Mouse (Mus musculus) kidney, embryonic 16.5 days (tissue): Measurements from ENCODE around the gene Fam209. TPM values are rescaled to one million over a fixed set of nuclear protein-coding genes. Genes with fewer than 3 reads are reported as not detected.

Source experiments
- ATAC-seq: fragments of 200-750 bp; cut with Nextera tagmentation; 2 replicates; pipeline ENCODE4 v1.8.0; 2017; ENCODE audit warnings: moderate TSS enrichment; ENCODE audit not compliant: low FRiP score, low TSS enrichment
- H3K27ac ChIP-seq: fragments of 300-500 bp; sonication (generic); 2 replicates; pipeline ENCODE4 v1.5.1; 2014; ENCODE audit warnings: low read length
- H3K27me3 ChIP-seq: fragments of 300-500 bp; sonication (generic); 2 replicates; pipeline ENCODE4 v1.6.1; 2014; ENCODE audit warnings: low read length, control low read depth, mixed read lengths; ENCODE audit not compliant: insufficient read depth
- H3K36me3 ChIP-seq: fragments of 300-500 bp; sonication (generic); 2 replicates; pipeline ENCODE4 v1.6.1; 2014; ENCODE audit warnings: low read length, control low read depth, mixed read lengths; ENCODE audit not compliant: insufficient read depth
- H3K4me1 ChIP-seq: fragments of 300-500 bp; sonication (generic); 2 replicates; pipeline ENCODE4 v1.6.1; 2014; ENCODE audit warnings: low read length, control low read depth, mixed read lengths; ENCODE audit not compliant: insufficient read depth
- H3K4me2 ChIP-seq: fragments of 300-500 bp; sonication (generic); replicated peaks from 2 replicates; pipeline ENCODE4 v1.6.1; 2014; ENCODE audit warnings: low read depth, low read length
- H3K4me3 ChIP-seq: fragments of 300-500 bp; sonication (generic); 2 replicates; pipeline ENCODE4 v1.5.1; 2014; ENCODE audit warnings: mild to moderate bottlenecking, low read length
- H3K9ac ChIP-seq: fragments of 300-500 bp; sonication (generic); replicated peaks from 2 replicates; pipeline ENCODE4 v1.6.1; 2014; ENCODE audit warnings: low read length
- H3K9me3 ChIP-seq: fragments of 300-500 bp; sonication (generic); 2 replicates; pipeline ENCODE4 v1.6.1; 2016; ENCODE audit warnings: low read length, control low read depth
- WGBS: fragments of 180-500 bp; shearing (Covaris S2); extraction: QIAGEN DNeasy Blood & Tissue Kit; methylation state at CpG from one replicate; pipeline ENCODE4 v1.1.7; 2014; 5-methylcytosine and 5-hydroxymethylcytosine counted together
- polyA plus RNA-seq: library from polyadenylated mRNA; unstranded; fragments of >200 nt; fragmentation: Nextera tagmentation; extraction: Ambion mirVana; gene quantifications from 2 replicates; pipeline ENCODE4 v1.2.1, GENCODE M21; 2015

The Fam209 gene
- polyA plus RNA-seq, 1 experiment from 2014 or later: 0.64 TPM

DNA sequence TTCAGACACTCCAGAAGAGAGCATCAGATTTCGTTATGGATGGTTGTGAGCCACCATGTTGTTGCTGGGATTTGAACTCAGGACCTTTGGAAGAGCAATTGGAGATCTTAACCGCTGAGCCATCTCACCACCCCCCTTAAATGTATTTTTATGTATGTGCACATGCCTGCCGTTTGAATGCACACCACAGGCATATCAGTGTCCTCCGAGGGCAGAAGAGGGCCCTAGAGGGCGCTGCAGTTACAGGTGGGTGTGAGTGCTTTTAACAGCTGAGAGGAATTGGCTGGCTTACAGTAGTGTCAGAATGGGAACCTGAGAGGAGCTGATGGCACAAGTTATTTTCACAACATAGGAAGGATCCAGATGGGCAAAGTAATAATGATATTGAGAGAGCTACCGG, 2.6 kb downstream of the Fam209 start:
- no peak overlapping the region for H3K27ac ChIP-seq
- no peak overlapping the region for H3K9ac ChIP-seq
- no peaks in the 10 kb centered on the region for H3K27me3 ChIP-seq
- H3K36me3 ChIP-seq: no peaks in the 10 kb centered on the region
- H3K9me3 ChIP-seq: no peaks in the 10 kb centered on the region
- H3K4me3 ChIP-seq: no peak overlapping the region
- peaks cover 15% of the 10 kb centered on the region; the same call in 1 of the 2 replicates for H3K4me1 ChIP-seq
- no peak for ATAC-seq
- H3K4me2 ChIP-seq: no peak overlapping the region
- 34% methylated on average over 6 of the region's 6 CpGs for WGBS

- Histone ChIP-seq H3K4me2 (0 out of 2 replicates have a peak overlapping the region, but pooled peaks have one; percentile 8), H3K4me1 (peaks cover 15% of the 10 kb centered on the region; the same call in 1 of the 2 replicates), H3K9me3 (no peaks in the 10 kb centered on the region), H3K27ac (no peak overlapping the region), H3K36me3 (no peaks in the 10 kb centered on the region), H3K27me3 (no peaks in the 10 kb centered on the region), H3K9ac (no peak overlapping the region), H3K4me3 (no peak overlapping the region)
- ATAC-seq: peak; percentile 52; the same call in 1 of the 2 replicates
- 19% methylated on average over 10 of the region's 10 CpGs for WGBS
These were observed 4.5 kb downstream of the Fam209 start for GRCm38 (mm10) chr2:172476707-172477260.

DNA sequence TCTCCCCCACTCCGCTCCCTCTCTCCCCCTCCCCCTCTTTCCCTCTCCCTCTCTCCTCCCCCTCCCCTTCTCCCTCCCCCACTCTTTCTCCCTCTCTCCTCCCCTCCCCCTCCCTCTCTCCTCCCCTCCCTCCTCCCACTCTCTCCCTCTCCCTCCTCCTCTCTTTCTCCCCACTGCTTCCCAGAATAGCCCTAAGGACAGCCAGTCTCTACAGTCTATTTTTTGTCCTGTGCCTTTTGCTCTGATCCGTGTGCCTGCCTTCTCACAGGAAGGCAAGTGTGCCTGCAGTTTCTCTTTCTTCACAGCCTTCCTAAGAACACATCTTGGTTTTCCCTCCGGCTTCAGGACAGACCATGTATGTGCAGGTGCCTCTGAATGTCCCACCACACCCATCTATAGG, 5.0 kb downstream of the Fam209 start:
- H3K27ac ChIP-seq: no peak overlapping the region
- H3K36me3 ChIP-seq: no peaks in the 10 kb centered on the region
- no peak overlapping the region for H3K9ac ChIP-seq
- no peaks in the 10 kb centered on the region for H3K9me3 ChIP-seq
- no peak for ATAC-seq
- peaks cover 15% of the 10 kb centered on the region; the same call in 1 of the 2 replicates for H3K4me1 ChIP-seq
- H3K4me2 ChIP-seq: no peak overlapping the region
- H3K27me3 ChIP-seq: no peaks in the 10 kb centered on the region
- H3K4me3 ChIP-seq: no peak overlapping the region
- 40% methylated on average over 3 of the region's 3 CpGs for WGBS

DNA sequence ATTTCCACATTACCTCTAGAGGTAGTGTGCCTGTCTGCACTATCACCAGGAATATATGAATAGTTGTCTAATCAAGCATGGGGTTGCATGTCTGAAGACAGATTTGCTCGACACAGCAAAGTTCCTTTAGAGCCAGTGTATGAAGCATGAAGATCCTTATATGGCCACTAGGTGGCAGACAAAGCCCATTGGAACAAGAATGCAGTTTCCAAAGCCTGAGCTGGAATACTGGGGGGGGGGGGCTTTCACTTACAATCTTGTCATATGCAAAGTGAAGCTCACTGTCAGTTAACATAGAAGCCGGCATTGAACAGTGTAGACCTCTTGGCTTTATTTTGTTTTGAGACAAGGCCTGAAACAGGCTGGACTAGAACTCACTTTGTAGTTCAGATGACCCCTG, 5.5 kb downstream of the Fam209 start:
- 0% methylated on average over 2 of the region's 2 CpGs for WGBS

DNA sequence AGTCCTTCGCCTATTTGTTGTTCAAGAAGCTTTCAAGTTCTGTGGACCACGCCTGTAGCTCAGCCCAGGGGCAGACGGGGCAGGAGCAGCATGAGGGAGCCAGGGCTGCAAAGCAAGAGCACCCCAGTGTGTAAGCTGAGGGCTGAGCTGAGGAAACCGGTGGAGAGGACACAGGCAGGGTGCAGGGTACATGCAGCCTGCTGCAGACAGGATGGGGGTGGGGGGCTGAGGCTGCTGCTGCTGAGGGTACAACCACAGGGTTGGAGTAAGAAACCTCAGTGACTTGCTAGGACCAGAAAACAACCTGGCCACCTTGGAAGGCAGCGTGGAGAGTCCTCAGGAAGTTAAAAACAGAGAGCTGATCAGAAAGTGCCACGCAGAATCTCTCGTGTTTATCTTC, 8.0 kb downstream of the Fam209 start:
- Histone ChIP-seq H3K4me3 (no peak overlapping the region), H3K36me3 (no peaks in the 10 kb centered on the region), H3K9ac (no peak overlapping the region), H3K27ac (no peak overlapping the region), H3K4me2 (no peak overlapping the region), H3K27me3 (no peaks in the 10 kb centered on the region), H3K9me3 (no peaks in the 10 kb centered on the region), H3K4me1 (peaks cover 13% of the 10 kb centered on the region; the same call in 1 of the 2 replicates)
- WGBS: 73% methylated on average over 7 of the region's 7 CpGs
- no peak for ATAC-seq

More for the DNA sequence above, 5.5 kb downstream of the Fam209 start:
- no peak overlapping the region for H3K27ac ChIP-seq
- H3K4me1 ChIP-seq: peaks cover 15% of the 10 kb centered on the region; the same call in 1 of the 2 replicates
- no peak overlapping the region for H3K4me2 ChIP-seq
- no peaks in the 10 kb centered on the region for H3K27me3 ChIP-seq
- H3K4me3 ChIP-seq: no peak overlapping the region
- no peak overlapping the region for H3K9ac ChIP-seq
- no peak for ATAC-seq
- H3K36me3 ChIP-seq: no peaks in the 10 kb centered on the region
- no peaks in the 10 kb centered on the region for H3K9me3 ChIP-seq

- Histone ChIP-seq H3K27me3 (no peaks in the 10 kb centered on the region), H3K9ac (no peak overlapping the region), H3K27ac (no peak overlapping the region), H3K4me3 (no peak overlapping the region), H3K9me3 (no peaks in the 10 kb centered on the region), H3K4me1 (peaks cover 10% of the 10 kb centered on the region; the same call in 1 of the 2 replicates), H3K4me2 (no peak overlapping the region), H3K36me3 (no peaks in the 10 kb centered on the region)
- WGBS: 69% methylated on average over 16 of the region's 16 CpGs
- no peak for ATAC-seq
These were observed 9.5 kb downstream of the Fam209 start for GRCm38 (mm10) chr2:172481654-172482385.

DNA sequence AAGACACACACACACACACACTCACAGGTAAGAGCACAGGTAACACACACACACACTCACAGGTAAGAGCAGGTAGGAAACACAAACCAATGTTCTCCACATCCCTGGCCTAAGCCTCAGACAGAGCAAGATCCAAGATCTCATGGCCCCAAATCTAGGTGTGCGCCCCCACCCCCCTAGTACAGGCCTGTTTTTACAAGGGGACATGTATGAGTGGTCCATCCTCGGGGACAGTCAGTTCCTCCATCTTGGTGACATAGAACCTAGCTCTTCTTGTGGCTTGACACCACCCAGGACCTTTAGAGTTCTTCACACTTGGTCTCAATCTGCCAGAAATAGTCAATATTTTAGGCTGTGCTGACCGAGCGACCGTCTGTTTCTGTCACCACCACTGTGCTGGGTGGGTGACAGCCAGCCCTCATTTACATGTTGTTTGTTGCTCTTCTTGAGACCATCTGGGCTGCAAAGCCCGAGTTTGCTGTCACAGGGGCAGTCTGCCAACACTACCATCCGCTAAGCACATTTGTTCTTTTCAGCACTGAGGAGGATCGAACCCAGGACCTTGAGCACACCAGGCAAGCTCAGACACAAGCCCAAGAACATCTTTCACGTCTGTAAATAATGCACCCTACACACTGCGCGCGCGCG, 11.6 kb downstream of the Fam209 start:
- Histone ChIP-seq H3K4me3 (no peak overlapping the region), H3K27me3 (no peaks in the 10 kb centered on the region), H3K4me2 (no peak overlapping the region), H3K36me3 (no peaks in the 10 kb centered on the region), H3K27ac (no peak overlapping the region), H3K9ac (no peak overlapping the region), H3K4me1 (0 out of 2 replicates have a peak, but pooled peaks cover 4% of the 10 kb centered on the region), H3K9me3 (no peaks in the 10 kb centered on the region)
- 85% methylated on average over 14 of the region's 14 CpGs for WGBS
- ATAC-seq: no peak

GRCm38 (mm10) chr2:172484696-172485370, 12.5 kb downstream of the Fam209 start:
- Histone ChIP-seq H3K4me2 (no peak overlapping the region), H3K27me3 (no peaks in the 10 kb centered on the region), H3K27ac (no peak overlapping the region), H3K9me3 (no peaks in the 10 kb centered on the region), H3K4me3 (no peak overlapping the region), H3K4me1 (0 out of 2 replicates have a peak, but pooled peaks cover 4% of the 10 kb centered on the region), H3K9ac (no peak overlapping the region), H3K36me3 (no peaks in the 10 kb centered on the region)
- WGBS: 18% methylated on average over 12 of the region's 12 CpGs
- ATAC-seq: no peak

- Histone ChIP-seq H3K4me1 (no peaks in the 10 kb centered on the region), H3K27ac (no peak overlapping the region), H3K4me3 (no peak overlapping the region), H3K4me2 (no peak overlapping the region), H3K9me3 (no peaks in the 10 kb centered on the region), H3K36me3 (no peaks in the 10 kb centered on the region), H3K9ac (no peak overlapping the region), H3K27me3 (no peaks in the 10 kb centered on the region)
- 67% methylated on average over 8 of the region's 8 CpGs for WGBS
- ATAC-seq: no peak
These were observed 24.5 kb downstream of the Fam209 start for GRCm38 (mm10) chr2:172496736-172497345.
